Mouse (Mus musculus) forebrain, embryonic 10.5 days (tissue): ENCODE data around the gene Rps6kb2. TPM values are rescaled to one million over a fixed set of nuclear protein-coding genes. Genes with fewer than 3 reads are reported as not detected.
A peak's percentile ranks its signal among the peaks of the same experiment; 100 is the strongest.

Source experiments
- DNase-seq: peaks from one replicate; pipeline ENCODE4 v3.0.0-alpha.2; 2017; ENCODE audit warnings: low spot score; ENCODE audit errors: extremely low spot score
- H3K27ac ChIP-seq: fragments of 300-500 bp; sonication (generic); 2 replicates; pipeline ENCODE4 v1.5.1; 2016; ENCODE audit warnings: mild to moderate bottlenecking
- H3K27me3 ChIP-seq: fragments of 300-500 bp; sonication (generic); 2 replicates; pipeline ENCODE4 v1.6.1; 2016; ENCODE audit warnings: mild to moderate bottlenecking; ENCODE audit not compliant: poor library complexity, severe bottlenecking
- H3K36me3 ChIP-seq: fragments of 300-500 bp; sonication (generic); replicated peaks from 2 replicates; pipeline ENCODE4 v1.6.1; 2016; ENCODE audit warnings: mild to moderate bottlenecking, moderate library complexity
- H3K4me1 ChIP-seq: fragments of 300-500 bp; sonication (generic); 2 replicates; pipeline ENCODE4 v1.6.1; 2016
- H3K4me3 ChIP-seq: fragments of 300-500 bp; sonication (generic); 2 replicates; pipeline ENCODE4 v1.5.1; 2016; ENCODE audit warnings: mild to moderate bottlenecking, moderate library complexity
- H3K9me3 ChIP-seq: fragments of 300-500 bp; sonication (generic); 2 replicates; pipeline ENCODE4 v1.6.1; 2016; ENCODE audit warnings: mild to moderate bottlenecking, moderate library complexity
- WGBS: fragments of 180-500 bp; shearing (Covaris S2); methylation state at CpG from one replicate; pipeline ENCODE4 v1.1.7; 2016; 5-methylcytosine and 5-hydroxymethylcytosine counted together
- polyA plus RNA-seq: library from polyadenylated mRNA; unstranded; fragments of >200 nt; fragmentation: Nextera tagmentation; extraction: Ambion mirVana; gene quantifications from 2 replicates; pipeline ENCODE4 v1.2.1, GENCODE M21; 2016

Gene Rps6kb2
- polyA plus RNA-seq, 1 experiment from 2014 or later, result 59.7 TPM

DNA sequence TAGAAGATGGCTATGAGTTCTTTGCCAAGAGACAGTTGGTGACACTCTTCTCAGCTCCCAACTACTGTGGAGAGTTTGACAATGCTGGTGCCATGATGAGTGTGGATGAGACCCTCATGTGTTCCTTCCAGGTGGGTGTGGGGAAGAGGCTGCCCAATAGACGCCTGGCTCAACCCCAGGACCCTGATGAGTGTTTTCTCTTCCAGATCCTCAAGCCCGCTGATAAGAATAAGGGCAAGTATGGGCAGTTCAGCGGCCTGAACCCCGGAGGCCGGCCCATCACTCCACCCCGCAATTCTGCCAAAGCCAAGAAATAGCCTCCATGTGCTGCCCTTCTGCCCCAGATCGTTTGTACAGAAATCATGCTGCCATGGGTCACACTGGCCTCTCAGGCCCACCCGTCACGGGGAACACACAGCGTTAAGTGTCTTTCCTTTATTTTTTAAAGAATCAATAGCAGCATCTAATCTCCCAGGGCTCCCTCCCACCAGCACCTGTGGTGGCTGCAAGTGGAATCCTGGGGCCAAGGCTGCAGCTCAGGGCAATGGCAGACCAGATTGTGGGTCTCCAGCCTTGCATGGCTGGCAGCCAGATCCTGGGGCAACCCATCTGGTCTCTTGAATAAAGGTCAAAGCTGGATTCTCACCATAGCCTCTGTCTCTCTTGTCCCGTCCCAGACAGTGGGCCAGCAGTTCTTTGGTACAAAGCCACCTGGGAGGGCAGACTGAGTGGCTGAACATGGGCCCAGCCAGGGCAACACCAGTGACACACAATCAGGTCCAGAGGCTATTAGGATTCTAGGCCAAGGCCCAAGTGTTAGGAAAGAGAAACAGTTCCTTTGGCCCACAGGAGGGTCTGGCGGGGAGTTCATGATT, 31.9 kb upstream of the Rps6kb2 start:
- Histone ChIP-seq H3K27ac (no peak overlapping the region), H3K4me1 (peaks cover 65% of the 10 kb centered on the region), H3K36me3 (peaks cover 73% of the 10 kb centered on the region), H3K4me3 (peak overlapping the region; percentile 96; the same call in 1 of the 2 replicates), H3K9me3 (no peaks in the 10 kb centered on the region), H3K27me3 (no peaks in the 10 kb centered on the region)
- no peak for DNase-seq
- 86% methylated on average over 12 of the region's 12 CpGs for WGBS

DNA sequence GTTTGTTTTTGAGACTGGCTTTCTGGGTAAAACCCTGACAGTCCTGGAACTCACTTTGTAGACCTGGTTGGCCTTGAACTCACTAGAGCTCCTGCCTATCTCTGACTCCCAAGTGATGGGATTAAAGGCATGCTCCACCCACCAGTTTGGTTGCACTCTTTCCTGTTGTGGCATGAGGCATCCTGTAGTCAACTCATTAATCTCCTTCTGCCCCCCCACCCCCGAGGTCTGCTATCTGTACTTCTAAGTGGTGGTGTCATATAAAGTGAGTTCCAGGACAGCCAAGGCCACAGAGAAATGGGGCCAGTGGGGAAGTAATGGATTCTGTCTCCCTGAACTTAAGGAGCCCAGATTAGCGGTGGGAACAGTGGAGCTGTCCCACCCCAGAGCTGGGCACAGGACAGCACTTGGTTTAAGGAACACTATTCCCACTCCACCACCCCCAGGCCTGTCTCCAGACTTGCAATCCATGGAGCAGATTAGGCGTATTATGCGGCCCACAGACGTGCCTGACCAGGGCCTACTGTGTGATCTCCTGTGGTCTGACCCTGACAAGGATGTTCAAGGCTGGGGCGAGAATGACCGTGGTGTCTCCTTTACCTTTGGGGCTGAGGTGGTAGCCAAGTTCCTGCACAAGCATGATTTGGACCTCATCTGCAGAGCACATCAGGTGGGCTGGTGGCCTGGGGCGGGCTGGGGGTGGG, 31.0 kb upstream of the Rps6kb2 start:
- Histone ChIP-seq H3K9me3 (no peaks in the 10 kb centered on the region), H3K27me3 (no peaks in the 10 kb centered on the region), H3K4me3 (peak overlapping the region; percentile 96; the same call in 1 of the 2 replicates), H3K4me1 (peaks cover 57% of the 10 kb centered on the region), H3K27ac (no peak overlapping the region), H3K36me3 (peaks cover 64% of the 10 kb centered on the region)
- 92% methylated on average over 8 of the region's 8 CpGs for WGBS
- no peak for DNase-seq

DNA sequence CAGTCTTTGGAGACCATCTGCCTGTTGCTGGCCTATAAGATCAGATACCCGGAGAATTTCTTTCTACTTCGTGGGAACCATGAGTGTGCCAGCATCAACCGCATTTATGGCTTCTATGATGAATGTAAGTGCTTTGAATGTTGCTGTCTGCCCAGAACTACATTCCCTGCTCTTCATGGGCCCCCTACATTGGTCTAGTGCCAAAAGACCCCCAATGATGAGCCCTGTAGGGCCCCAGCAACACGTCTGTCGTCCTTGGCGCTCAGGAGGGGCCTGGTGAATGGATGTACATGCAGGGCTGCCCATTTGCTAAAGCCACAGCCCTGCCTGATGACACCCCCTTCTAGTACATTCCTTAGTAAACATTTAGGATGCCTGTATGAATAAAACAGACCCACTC, 30.0 kb upstream of the Rps6kb2 start:
- peaks cover 55% of the 10 kb centered on the region for H3K4me1 ChIP-seq
- WGBS, result 75% methylated on average over 6 of the region's 6 CpGs
- H3K27ac ChIP-seq, result peak overlapping the region; percentile 98
- peak overlapping the region; percentile 96 for H3K4me3 ChIP-seq
- no peaks in the 10 kb centered on the region for H3K9me3 ChIP-seq
- H3K27me3 ChIP-seq, result no peaks in the 10 kb centered on the region
- H3K36me3 ChIP-seq, result peaks cover 54% of the 10 kb centered on the region
- DNase-seq, result no peak

DNA sequence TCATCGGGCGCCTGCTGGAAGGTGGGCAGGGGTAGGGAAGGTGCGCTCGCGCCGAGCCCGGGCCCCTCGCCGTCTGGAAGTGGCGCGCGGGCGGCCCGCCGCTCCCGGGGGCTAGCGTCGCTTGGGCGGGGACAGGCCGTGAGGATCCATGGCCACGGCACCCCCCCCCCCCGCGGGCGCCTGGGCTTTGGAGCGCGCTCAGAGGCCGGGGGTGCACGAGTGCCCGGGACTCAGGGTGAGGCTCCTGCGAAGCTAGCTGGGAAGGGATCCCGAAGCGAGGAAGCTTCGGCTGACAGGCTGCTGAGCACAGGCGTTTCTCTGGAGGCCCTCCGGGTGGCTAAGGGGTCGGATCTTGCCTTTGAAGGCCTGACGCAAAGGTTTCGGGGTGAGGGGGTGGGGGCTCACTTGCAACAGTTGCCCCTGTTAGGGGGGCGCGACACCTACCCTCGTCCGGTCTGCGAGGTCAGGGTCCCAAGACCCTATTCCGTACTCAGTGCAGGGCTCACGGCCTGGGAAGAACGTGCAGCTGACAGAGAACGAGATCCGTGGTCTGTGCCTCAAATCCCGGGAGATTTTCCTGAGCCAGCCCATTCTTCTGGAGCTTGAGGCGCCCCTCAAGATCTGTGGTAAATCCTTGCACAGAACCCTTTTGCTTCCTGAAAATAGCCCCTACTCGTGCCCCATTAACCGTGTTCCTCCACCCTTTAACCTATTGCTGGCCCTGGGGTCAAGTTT, 29.3 kb upstream of the Rps6kb2 start:
- Histone ChIP-seq H3K27me3 (no peaks in the 10 kb centered on the region), H3K4me1 (peaks cover 55% of the 10 kb centered on the region), H3K36me3 (peaks cover 47% of the 10 kb centered on the region), H3K27ac (peak overlapping the region; percentile 98), H3K9me3 (no peaks in the 10 kb centered on the region), H3K4me3 (peak overlapping the region; percentile 96)
- no peak for DNase-seq
- WGBS, result under 1% methylated on average over 50 of the region's 52 CpGs

DNA sequence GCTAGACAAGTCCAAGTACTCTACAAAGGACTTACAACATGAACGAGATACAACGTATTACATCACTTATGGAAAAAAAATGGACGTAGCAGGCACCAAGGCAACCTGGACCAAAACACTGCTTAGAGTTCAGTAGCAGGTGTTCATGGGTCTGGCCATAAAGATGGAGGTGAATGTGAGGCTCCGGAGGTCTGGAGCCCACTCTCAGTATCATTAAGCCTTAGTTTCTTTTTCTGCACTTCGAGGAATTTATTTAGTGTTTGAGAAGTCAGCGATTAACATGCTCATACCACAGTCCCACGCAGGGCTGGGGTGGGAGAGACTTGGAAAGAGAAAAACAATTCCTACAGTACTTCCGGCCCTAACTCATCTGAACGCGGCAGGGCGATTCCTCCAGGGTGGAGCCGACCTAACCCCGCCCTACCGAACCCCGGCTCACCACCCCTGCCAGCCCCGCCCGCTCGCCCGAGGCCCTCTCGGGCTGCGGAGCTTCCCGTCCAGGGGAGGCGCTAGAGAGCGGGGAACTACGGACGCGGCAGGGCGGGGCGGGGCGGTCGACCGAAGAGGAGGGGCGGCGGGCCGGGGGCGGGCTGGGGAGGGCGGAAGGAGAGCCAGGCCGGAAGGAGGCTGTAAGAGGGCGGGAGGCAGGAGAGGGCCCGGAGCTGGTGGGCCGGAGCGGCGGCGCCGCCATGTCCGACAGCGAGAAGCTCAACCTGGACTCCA, 28.5 kb upstream of the Rps6kb2 start, which contains the start of gene Ppp1ca:
Ppp1ca (plus strand) TSS at position 538 of the 723 bp plus-strand sequence.
- H3K9me3 ChIP-seq, result no peaks in the 10 kb centered on the region
- DNase-seq, result peak; percentile 97
- H3K4me3 ChIP-seq, result peak within 1 kb of the TSS; percentile 96
- H3K27ac ChIP-seq, result peak within 1 kb of the TSS; percentile 98
- no peaks in the 10 kb centered on the region for H3K27me3 ChIP-seq
- H3K36me3 ChIP-seq, result peaks cover 39% of the 10 kb centered on the region
- WGBS, result 6% methylated on average over 47 of the region's 47 CpGs
- H3K4me1 ChIP-seq, result peaks cover 50% of the 10 kb centered on the region

DNA sequence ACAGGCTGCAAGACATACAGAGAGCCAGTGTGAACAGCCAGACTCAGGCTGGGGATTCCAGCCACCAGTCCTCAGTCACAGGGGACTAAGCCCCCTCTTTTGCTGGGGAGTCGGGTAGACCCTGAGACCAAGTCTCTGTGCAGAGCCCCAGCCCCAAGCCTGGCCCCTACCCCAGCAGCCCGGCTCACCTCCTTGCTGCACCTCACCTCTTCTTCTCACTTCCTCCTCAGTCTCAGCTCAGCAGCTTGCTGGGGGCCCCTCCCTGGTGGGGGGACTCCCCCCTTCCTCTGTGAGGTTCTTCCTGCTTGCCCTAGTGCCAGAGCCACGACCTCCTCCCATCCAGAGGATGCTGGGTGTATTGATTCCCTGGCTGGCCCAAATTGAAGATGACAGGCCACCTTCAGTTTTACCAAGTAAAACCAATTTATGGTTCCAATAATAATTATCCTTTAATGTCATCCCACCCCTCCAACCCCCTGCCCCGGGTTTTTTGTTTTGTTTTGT, 27.7 kb upstream of the Rps6kb2 start, which contains the start of gene Tbc1d10c:
Tbc1d10c (minus strand) TSS at position 454 of the 504 bp plus-strand sequence.
- Histone ChIP-seq H3K36me3 (peaks cover 31% of the 10 kb centered on the region), H3K27ac (peak within 1 kb of the TSS; percentile 98), H3K27me3 (no peaks in the 10 kb centered on the region), H3K9me3 (no peaks in the 10 kb centered on the region), H3K4me3 (peak within 1 kb of the TSS; percentile 96), H3K4me1 (peaks cover 42% of the 10 kb centered on the region)
- no peak for DNase-seq
- 69% methylated on average over 4 of the region's 4 CpGs for WGBS

DNA sequence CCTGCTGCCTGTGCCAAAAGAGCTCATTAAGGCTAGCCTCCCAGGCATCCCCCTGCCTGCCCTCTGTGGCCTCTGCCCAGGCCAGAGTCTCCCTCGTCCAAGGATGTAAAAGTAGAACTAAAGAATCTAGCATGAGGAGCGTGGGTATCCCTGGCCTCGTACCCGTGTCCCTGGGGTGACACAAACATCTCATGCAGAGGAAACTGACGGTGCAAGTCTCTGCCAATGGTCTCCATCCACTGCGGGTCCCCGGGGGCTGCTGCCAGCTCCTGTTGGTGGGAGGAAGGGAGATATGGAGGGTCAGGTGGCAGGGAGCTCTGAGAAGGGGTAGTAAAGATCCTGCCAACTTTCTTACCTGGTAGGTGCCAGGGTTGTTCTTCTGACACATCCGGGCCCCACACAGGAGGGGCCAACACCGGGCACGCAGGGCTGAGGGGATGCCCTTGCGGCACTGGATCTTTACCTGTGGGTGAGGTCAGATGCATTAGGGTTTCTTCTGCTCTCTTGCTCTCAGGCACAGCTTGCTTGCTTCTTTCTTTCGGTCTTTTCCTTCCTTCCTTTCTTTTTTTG, 26.0 kb upstream of the Rps6kb2 start:
- DNase-seq, result no peak
- Histone ChIP-seq H3K27me3 (no peaks in the 10 kb centered on the region), H3K36me3 (peaks cover 14% of the 10 kb centered on the region), H3K4me1 (peaks cover 49% of the 10 kb centered on the region), H3K27ac (no peak overlapping the region), H3K9me3 (no peaks in the 10 kb centered on the region), H3K4me3 (no peak overlapping the region)
- 90% methylated on average over 12 of the region's 12 CpGs for WGBS

DNA sequence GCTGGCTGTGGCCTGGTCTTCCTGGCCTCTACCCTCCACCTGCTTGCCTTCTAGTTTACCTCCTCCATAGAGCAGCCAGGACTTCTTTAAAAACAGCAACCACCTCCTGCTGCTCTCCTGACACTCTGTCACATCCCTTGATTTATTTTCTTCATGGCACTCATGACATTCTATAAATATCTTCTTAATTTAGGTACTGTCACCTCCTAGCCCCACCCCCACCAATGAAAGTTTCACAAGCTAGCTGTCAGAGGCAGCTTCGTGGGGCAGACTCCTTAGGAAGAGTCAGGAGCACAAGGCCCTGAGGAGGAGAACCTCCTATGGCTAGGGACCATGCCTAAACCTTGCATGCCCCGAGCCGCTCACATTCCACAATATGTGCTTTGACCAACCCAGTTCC, 24.1 kb upstream of the Rps6kb2 start:
- Histone ChIP-seq H3K36me3 (no peaks in the 10 kb centered on the region), H3K9me3 (no peaks in the 10 kb centered on the region), H3K4me3 (no peak overlapping the region), H3K27me3 (no peaks in the 10 kb centered on the region), H3K27ac (no peak overlapping the region), H3K4me1 (peaks cover 40% of the 10 kb centered on the region)
- WGBS, result 77% methylated on average over 3 of the region's 3 CpGs
- DNase-seq, result no peak

DNA sequence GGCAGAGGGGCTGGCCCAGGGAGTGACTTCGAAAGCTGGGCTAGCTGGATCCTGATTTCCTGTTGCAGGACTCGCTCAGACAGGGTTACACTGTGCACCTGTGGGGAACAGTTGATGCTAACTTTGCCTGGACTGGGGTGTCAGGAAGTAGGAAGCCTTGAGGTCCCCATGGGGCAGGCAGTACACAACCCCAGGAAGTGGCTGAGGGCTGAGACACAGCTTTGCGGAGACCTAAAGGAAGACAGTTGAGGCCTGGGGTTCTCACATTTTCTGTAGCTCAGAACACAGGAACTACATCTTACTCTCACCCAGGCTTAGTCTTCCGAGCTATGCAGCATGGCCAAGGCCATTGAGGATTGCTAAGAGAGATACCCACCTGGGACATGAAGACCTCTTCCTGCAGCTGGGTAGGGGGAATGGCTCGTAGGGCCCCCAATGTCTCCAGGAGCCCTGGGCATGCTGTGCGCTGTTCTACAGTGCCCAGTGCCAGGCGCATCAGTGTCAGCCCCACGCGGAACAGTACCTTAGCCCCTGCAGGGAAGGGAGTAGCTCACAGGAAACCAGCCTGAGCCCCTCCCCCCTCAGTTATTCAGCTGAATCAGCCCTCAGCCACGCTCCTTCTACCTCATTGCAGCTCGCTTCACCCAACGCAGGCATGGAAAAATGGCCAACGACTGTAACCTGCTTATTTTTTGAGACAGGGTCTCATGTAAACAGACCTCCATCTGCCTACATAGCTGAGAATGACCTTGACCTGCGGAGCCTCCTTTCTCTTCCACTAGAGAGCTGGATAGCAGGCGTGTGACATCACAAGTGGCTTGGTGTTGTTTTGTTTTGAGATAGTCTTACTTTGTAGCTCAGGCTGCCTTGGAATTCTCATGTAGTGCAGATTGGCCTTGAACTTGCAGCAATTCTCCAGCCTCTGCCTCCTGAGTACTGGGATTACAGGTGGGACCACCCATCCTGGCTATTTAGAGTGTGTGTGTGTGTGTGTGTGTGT, 22.1 kb upstream of the Rps6kb2 start:
- Histone ChIP-seq H3K36me3 (no peaks in the 10 kb centered on the region), H3K4me1 (peaks cover 30% of the 10 kb centered on the region), H3K27me3 (no peaks in the 10 kb centered on the region), H3K9me3 (no peaks in the 10 kb centered on the region), H3K27ac (0 out of 2 replicates have a peak overlapping the region, but pooled peaks have one; percentile 37), H3K4me3 (no peak overlapping the region)
- WGBS, result 66% methylated on average over 15 of the region's 15 CpGs
- DNase-seq, result no peak

DNA sequence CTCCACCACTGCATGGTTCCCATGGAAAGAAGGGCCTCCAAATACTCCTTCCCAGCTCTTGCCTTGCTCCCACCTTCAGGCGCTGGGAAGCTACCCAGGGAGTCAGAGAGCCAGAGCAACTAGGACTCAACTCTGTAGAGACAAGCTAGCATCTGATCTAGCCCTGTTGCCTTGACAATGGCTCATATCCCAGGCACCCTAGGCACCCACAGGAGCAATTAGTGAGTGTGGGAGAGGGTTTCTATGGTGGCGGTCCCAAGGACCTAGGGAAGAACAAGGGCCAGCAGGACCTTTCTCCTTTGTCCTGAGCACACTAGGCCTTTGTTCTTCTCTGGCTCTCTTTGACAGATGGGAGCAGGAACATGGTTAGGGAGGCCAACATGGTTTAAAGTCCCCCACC, 20.5 kb upstream of the Rps6kb2 start:
- H3K27me3 ChIP-seq, result no peaks in the 10 kb centered on the region
- no peak overlapping the region for H3K4me3 ChIP-seq
- H3K27ac ChIP-seq, result 0 out of 2 replicates have a peak overlapping the region, but pooled peaks have one; percentile 4
- no peak for DNase-seq
- H3K36me3 ChIP-seq, result no peaks in the 10 kb centered on the region
- 82% methylated on average over 2 of the region's 2 CpGs for WGBS
- H3K4me1 ChIP-seq, result peaks cover 30% of the 10 kb centered on the region
- no peaks in the 10 kb centered on the region for H3K9me3 ChIP-seq

DNA sequence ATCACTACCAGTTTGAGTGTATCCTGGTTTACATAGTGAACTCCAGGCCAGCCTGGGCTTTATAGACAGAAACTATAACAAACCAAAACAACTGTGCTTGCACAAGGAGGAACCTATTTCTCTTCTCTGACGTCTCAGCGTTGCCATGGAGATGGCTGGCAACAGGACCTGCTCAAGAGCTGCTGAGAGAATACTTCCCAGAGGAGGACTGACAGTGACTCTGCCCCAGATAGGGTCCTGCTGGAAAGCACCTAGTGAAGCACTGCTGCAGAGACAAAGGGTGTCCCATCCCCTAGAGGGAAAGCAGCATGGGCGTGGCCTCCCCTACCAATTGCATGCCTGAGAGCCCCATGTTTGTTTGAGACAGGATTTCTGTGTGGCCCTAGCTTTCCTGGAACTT, 18.7 kb upstream of the Rps6kb2 start:
- H3K27ac ChIP-seq, result no peak overlapping the region
- H3K9me3 ChIP-seq, result no peaks in the 10 kb centered on the region
- peaks cover 30% of the 10 kb centered on the region for H3K4me1 ChIP-seq
- peaks cover 1% of the 10 kb centered on the region; the same call in 1 of the 2 replicates for H3K27me3 ChIP-seq
- H3K36me3 ChIP-seq, result no peaks in the 10 kb centered on the region
- no peak for DNase-seq
- 49% methylated on average over 3 of the region's 3 CpGs for WGBS
- H3K4me3 ChIP-seq, result no peak overlapping the region
